Mouse (Mus musculus) CD4-positive, CD25-positive, alpha-beta regulatory T cell, adult 2 months (primary cell): Measurements from ENCODE around the gene Zfp462.

Experiments
- DNase-seq: peaks from one replicate; pipeline ENCODE4 v3.0.0-alpha.2; 2012; ENCODE audit warnings: low read depth, low spot score

The Zfp462 gene

GRCm38 (mm10) chr4:55103575-55103974, 158.7 kb downstream of the Zfp462 start:
- DNase-seq: no peak

GRCm38 (mm10) chr4:55117839-55118487, 173.1 kb downstream of the Zfp462 start:
- DNase-seq: no peak

GRCm38 (mm10) chr4:55121126-55121525, 176.3 kb downstream of the Zfp462 start:
- DNase-seq: no peak

GRCm38 (mm10) chr4:55121952-55122351, 177.1 kb downstream of the Zfp462 start:
- no peak for DNase-seq

- no peak for DNase-seq
Measured at GRCm38 (mm10) chr4:55124126-55124525, 179.3 kb downstream of the Zfp462 start.

- no peak for DNase-seq
Measured at GRCm38 (mm10) chr4:55125048-55125737, 180.3 kb downstream of the Zfp462 start.

GRCm38 (mm10) chr4:55125738-55126054, 180.8 kb downstream of the Zfp462 start:
- no peak for DNase-seq

- DNase-seq: no peak
Measured at GRCm38 (mm10) chr4:55127228-55127901, 182.5 kb downstream of the Zfp462 start.

- no peak for DNase-seq
Measured at GRCm38 (mm10) chr4:55128088-55128835, 183.4 kb downstream of the Zfp462 start.
